Mouse (Mus musculus) heart, adult 2 months (tissue): ENCODE measurements around the gene Nmur1.

Source experiments
- CTCF ChIP-seq: fragments of 200-600 bp; IDR thresholded peaks from 2 replicates; pipeline ENCODE4 v1.8.1; 2022; ENCODE audit warnings: antibody characterized with exemption, mild to moderate bottlenecking, moderate library complexity
- EP300 ChIP-seq: fragments of 200-500 bp; IDR thresholded peaks from 2 replicates; pipeline ENCODE4 v1.6.1; 2011; ENCODE audit warnings: low read depth, low read length, control low read depth; ENCODE audit not compliant: insufficient read depth

GRCm38 (mm10) chr1:86471504-86471961, 45.5 kb upstream of the Nmur1 start:
- TF ChIP-seq CTCF (peak; percentile 71), EP300 (0 out of 2 replicates have a peak, but pooled peaks have one; percentile 42)
